Mouse (Mus musculus): Measurements from ENCODE around the gene Agr3. TPM values are rescaled to one million over a fixed set of nuclear protein-coding genes. Genes with fewer than 3 reads are reported as not detected.

The Agr3 gene
- polyA plus RNA-seq, 1 experiment: not detected

DNA sequence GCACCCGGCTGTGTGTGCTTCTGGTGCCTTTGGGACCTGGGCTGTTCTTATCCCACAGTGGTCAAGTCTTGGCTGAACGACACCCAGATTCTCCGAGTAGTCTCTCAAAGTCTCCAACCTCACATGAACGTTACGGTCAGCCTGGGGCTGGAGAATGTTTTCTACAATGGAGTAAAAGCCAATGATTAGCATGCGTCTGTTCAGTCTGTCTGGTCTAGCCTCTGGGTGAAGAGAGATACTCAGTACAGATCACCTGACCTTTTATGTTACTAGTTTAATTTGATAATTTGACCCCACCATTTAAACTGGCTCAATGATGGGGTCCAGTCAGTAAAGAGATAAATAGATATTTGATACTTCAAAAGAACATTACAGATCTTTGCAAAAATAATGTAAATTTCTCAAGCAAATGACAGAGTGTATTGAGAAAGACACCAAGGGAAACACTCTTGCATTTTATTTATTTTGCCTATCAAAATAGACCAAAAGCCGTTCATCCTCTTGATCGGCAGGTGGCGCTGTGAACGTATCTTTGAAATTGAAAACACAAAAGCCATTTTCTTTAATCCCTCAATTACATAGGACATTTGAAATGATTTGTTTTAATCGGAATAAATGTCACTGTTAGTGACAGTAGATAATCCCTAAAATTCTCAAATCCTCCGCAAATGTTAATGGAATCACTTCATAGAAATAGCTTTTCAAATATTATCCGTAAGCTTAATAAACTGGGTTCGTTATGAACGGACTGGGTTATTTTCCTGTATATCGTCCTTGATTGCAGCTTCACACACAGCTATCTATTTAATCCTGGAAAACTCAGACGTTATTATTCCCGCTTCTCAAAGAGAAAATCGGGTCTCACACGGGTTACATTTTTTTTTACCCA lies 29.3 kb upstream of the Agr3 start:
- H3K27me3 ChIP-seq (ENCODE audit: control insufficient read depth, insufficient read depth, low read length, poor library complexity, severe bottlenecking): peaks cover 9% of the 10 kb centered on the region
- no peaks in the 10 kb centered on the region for H3K9me3 ChIP-seq (replicated peaks; ENCODE audit: control insufficient read depth, insufficient read depth, low read length, poor library complexity, severe bottlenecking)
- no peak for TF ChIP-seq POLR2A (IDR thresholded peaks at IDR 0.05; ENCODE audit: insufficient read depth, low read length)
- TF ChIP-seq EP300 (IDR thresholded peaks at IDR 0.05; ENCODE audit: insufficient read depth, low read depth, low read length): no peak
- TF ChIP-seq CTCF (IDR thresholded peaks at IDR 0.05; ENCODE audit: low read depth, low read length): no peak
- H3K4me1 ChIP-seq (ENCODE audit: control insufficient read depth, insufficient read depth, low read length): peaks cover 2% of the 10 kb centered on the region
- H3K27ac ChIP-seq (ENCODE audit: insufficient read depth, low read length): no peak overlapping the region
- no peak overlapping the region for H3K9ac ChIP-seq (ENCODE audit: low read depth, poor library complexity, severe bottlenecking)
- H3K4me3 ChIP-seq (ENCODE audit: low read depth, low read length): no peak overlapping the region
- H3K36me3 ChIP-seq (ENCODE audit: control insufficient read depth, insufficient read depth, low read length, poor library complexity, severe bottlenecking): no peaks in the 10 kb centered on the region

DNA sequence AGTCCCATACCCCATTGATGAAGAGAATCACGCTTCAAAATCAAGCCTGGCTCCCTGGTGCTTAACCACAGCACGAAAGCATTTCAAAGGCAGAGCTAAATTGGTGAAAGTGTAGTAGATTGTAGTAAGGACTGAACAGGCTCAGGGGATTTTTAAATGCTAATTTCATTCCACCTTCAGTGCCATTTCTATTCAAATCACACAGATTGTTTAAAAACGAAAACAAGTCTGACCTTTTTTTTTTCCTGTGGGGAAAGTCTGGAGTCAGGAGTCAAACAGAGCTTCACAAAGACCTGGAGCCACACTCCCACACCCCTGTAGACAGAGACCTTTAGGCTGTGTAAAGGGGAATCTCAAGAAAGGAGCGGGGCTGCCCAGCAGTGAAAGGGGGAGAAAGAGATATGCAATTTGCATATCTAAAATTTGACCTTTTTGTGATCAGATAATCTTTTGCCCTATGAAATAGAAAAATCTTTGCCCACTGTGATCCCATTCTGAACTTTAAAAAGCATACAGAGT lies 28.6 kb upstream of the Agr3 start:
- H3K27ac ChIP-seq (ENCODE audit: insufficient read depth, low read length): no peak overlapping the region
- peaks cover 2% of the 10 kb centered on the region for H3K4me1 ChIP-seq (ENCODE audit: control insufficient read depth, insufficient read depth, low read length)
- H3K27me3 ChIP-seq (ENCODE audit: control insufficient read depth, insufficient read depth, low read length, poor library complexity, severe bottlenecking): peaks cover 9% of the 10 kb centered on the region
- H3K36me3 ChIP-seq (ENCODE audit: control insufficient read depth, insufficient read depth, low read length, poor library complexity, severe bottlenecking): no peaks in the 10 kb centered on the region
- H3K9ac ChIP-seq (ENCODE audit: low read depth, poor library complexity, severe bottlenecking): no peak overlapping the region
- no peak overlapping the region for H3K4me3 ChIP-seq (ENCODE audit: low read depth, low read length)
- TF ChIP-seq CTCF (IDR thresholded peaks at IDR 0.05; ENCODE audit: low read depth, low read length) (no peak), POLR2A (IDR thresholded peaks at IDR 0.05; ENCODE audit: insufficient read depth, low read length) (no peak), EP300 (IDR thresholded peaks at IDR 0.05; ENCODE audit: insufficient read depth, low read depth, low read length) (no peak)
- H3K9me3 ChIP-seq (replicated peaks; ENCODE audit: control insufficient read depth, insufficient read depth, low read length, poor library complexity, severe bottlenecking): no peaks in the 10 kb centered on the region

DNA sequence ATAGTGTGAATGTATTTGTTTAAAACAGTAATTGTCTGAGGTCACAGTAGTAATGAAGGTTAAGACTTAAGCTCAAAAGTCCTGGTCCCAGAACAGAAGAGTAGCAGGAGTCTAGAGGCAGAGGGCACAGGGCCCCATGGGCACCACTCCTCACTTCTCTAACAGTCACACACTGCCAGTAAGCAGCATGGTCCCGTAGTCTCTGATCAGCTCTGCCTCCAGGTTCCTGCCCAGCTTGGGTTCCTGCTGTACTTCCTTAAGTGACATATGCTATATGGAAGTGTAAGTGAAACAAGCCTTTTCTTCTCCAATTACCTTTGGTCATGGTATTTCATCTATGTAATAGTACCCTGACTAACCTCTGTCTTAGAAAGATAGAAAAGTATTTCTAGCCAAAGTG lies 14.8 kb upstream of the Agr3 start:
- TF ChIP-seq CTCF (IDR thresholded peaks at IDR 0.05; ENCODE audit: low read depth, low read length): no peak
- TF ChIP-seq POLR2A (IDR thresholded peaks at IDR 0.05; ENCODE audit: insufficient read depth, low read length): no peak
- TF ChIP-seq EP300 (IDR thresholded peaks at IDR 0.05; ENCODE audit: insufficient read depth, low read depth, low read length): no peak
- H3K9ac ChIP-seq (ENCODE audit: low read depth, poor library complexity, severe bottlenecking): no peak overlapping the region
- no peak overlapping the region for H3K27ac ChIP-seq (ENCODE audit: insufficient read depth, low read length)
- no peaks in the 10 kb centered on the region for H3K4me1 ChIP-seq (ENCODE audit: control insufficient read depth, insufficient read depth, low read length)
- no peaks in the 10 kb centered on the region for H3K27me3 ChIP-seq (ENCODE audit: control insufficient read depth, insufficient read depth, low read length, poor library complexity, severe bottlenecking)
- H3K9me3 ChIP-seq (replicated peaks; ENCODE audit: control insufficient read depth, insufficient read depth, low read length, poor library complexity, severe bottlenecking): no peaks in the 10 kb centered on the region
- no peaks in the 10 kb centered on the region for H3K36me3 ChIP-seq (ENCODE audit: control insufficient read depth, insufficient read depth, low read length, poor library complexity, severe bottlenecking)
- no peak overlapping the region for H3K4me3 ChIP-seq (ENCODE audit: low read depth, low read length)

DNA sequence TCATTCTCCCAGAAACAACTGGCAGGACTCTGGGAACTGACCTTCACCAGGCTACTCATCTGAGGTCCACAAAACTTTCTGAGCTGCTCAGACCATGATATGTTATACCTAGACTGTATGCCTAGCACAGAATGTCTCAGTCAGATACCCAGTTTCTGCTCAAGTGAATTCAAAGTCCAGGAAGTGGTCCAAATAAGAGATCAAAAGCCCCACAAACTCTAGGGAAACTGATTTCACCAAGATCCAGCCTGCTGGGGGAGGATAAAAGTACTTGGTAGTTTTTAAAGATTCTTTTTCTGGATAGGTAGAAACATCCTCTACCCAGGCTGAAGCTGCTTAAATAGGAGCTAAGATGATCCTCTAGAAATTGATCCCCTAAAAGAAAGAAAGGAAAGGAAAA lies 9.6 kb upstream of the Agr3 start:
- TF ChIP-seq CTCF (IDR thresholded peaks at IDR 0.05; ENCODE audit: low read depth, low read length) (no peak), EP300 (IDR thresholded peaks at IDR 0.05; ENCODE audit: insufficient read depth, low read depth, low read length) (no peak), POLR2A (IDR thresholded peaks at IDR 0.05; ENCODE audit: insufficient read depth, low read length) (no peak)
- H3K36me3 ChIP-seq (ENCODE audit: control insufficient read depth, insufficient read depth, low read length, poor library complexity, severe bottlenecking): no peaks in the 10 kb centered on the region
- H3K4me3 ChIP-seq (ENCODE audit: low read depth, low read length): no peak overlapping the region
- no peaks in the 10 kb centered on the region for H3K9me3 ChIP-seq (replicated peaks; ENCODE audit: control insufficient read depth, insufficient read depth, low read length, poor library complexity, severe bottlenecking)
- H3K27ac ChIP-seq (ENCODE audit: insufficient read depth, low read length): no peak overlapping the region
- H3K9ac ChIP-seq (ENCODE audit: low read depth, poor library complexity, severe bottlenecking): no peak overlapping the region
- no peaks in the 10 kb centered on the region for H3K4me1 ChIP-seq (ENCODE audit: control insufficient read depth, insufficient read depth, low read length)
- no peaks in the 10 kb centered on the region for H3K27me3 ChIP-seq (ENCODE audit: control insufficient read depth, insufficient read depth, low read length, poor library complexity, severe bottlenecking)

DNA sequence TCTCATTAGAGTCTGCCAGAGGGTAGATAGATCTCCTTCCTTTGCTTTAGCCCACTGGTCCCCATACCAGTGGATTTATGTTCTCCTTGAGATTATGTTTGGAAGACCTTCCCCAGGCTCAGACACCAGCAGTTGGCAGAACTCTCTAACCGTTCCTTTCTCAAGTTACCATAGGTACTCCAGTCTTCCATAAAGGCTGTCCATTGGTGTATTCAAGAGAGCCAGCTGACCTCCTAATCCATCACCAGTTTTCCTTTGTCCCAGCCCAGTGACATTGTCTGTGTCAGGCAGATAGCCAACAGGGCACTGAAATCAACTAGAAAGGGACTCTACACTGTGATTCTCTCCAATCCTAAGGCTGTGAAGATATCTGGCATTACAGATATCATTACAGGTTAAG lies 9.0 kb upstream of the Agr3 start:
- H3K9ac ChIP-seq (ENCODE audit: low read depth, poor library complexity, severe bottlenecking): no peak overlapping the region
- TF ChIP-seq CTCF (IDR thresholded peaks at IDR 0.05; ENCODE audit: low read depth, low read length): no peak
- no peak for TF ChIP-seq POLR2A (IDR thresholded peaks at IDR 0.05; ENCODE audit: insufficient read depth, low read length)
- no peak for TF ChIP-seq EP300 (IDR thresholded peaks at IDR 0.05; ENCODE audit: insufficient read depth, low read depth, low read length)
- H3K27me3 ChIP-seq (ENCODE audit: control insufficient read depth, insufficient read depth, low read length, poor library complexity, severe bottlenecking): no peaks in the 10 kb centered on the region
- H3K36me3 ChIP-seq (ENCODE audit: control insufficient read depth, insufficient read depth, low read length, poor library complexity, severe bottlenecking): no peaks in the 10 kb centered on the region
- no peak overlapping the region for H3K27ac ChIP-seq (ENCODE audit: insufficient read depth, low read length)
- H3K4me1 ChIP-seq (ENCODE audit: control insufficient read depth, insufficient read depth, low read length): no peaks in the 10 kb centered on the region
- no peaks in the 10 kb centered on the region for H3K9me3 ChIP-seq (replicated peaks; ENCODE audit: control insufficient read depth, insufficient read depth, low read length, poor library complexity, severe bottlenecking)
- H3K4me3 ChIP-seq (ENCODE audit: low read depth, low read length): no peak overlapping the region

DNA sequence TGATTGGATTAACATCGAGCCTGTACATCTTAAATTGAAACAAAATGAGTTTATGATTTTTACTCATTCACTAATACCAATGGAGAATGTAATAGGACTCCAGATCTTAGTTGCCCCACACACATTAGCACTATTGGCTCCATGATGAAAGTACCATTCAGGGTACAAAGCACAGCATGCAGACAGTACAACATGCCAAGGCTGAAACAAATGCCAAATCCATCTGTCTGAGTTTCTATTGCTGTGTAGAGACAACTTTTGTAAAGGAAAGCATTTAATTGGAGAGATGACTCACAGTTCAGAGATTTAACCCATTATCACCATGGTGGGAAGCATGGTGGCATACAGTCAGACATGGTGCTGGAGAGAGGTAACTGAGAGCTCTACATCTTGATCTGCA lies 7.4 kb upstream of the Agr3 start:
- Histone ChIP-seq H3K9me3 (replicated peaks; ENCODE audit: control insufficient read depth, insufficient read depth, low read length, poor library complexity, severe bottlenecking) (no peaks in the 10 kb centered on the region), H3K9ac (ENCODE audit: low read depth, poor library complexity, severe bottlenecking) (no peak overlapping the region), H3K27ac (ENCODE audit: insufficient read depth, low read length) (no peak overlapping the region), H3K36me3 (ENCODE audit: control insufficient read depth, insufficient read depth, low read length, poor library complexity, severe bottlenecking) (no peaks in the 10 kb centered on the region), H3K27me3 (ENCODE audit: control insufficient read depth, insufficient read depth, low read length, poor library complexity, severe bottlenecking) (no peaks in the 10 kb centered on the region), H3K4me1 (ENCODE audit: control insufficient read depth, insufficient read depth, low read length) (no peaks in the 10 kb centered on the region), H3K4me3 (ENCODE audit: low read depth, low read length) (no peak overlapping the region)
- TF ChIP-seq EP300 (IDR thresholded peaks at IDR 0.05; ENCODE audit: insufficient read depth, low read depth, low read length) (no peak), POLR2A (IDR thresholded peaks at IDR 0.05; ENCODE audit: insufficient read depth, low read length) (no peak), CTCF (IDR thresholded peaks at IDR 0.05; ENCODE audit: low read depth, low read length) (no peak)

Measured in ES-Bruce4 (cell line).